Mouse (Mus musculus) neural tube, embryonic 12.5 days (tissue): ENCODE measurements around the gene Zrsr1. TPM values are rescaled to one million over a fixed set of nuclear protein-coding genes. Genes with fewer than 3 reads are reported as not detected.

Experiments used
- ATAC-seq: fragments of 200-750 bp; cut with Nextera tagmentation; 2 replicates; pipeline ENCODE4 v1.8.0; 2017; ENCODE audit warnings: low read depth, mild to moderate bottlenecking, moderate TSS enrichment, moderate library complexity; ENCODE audit not compliant: low FRiP score
- H3K27ac ChIP-seq: fragments of 300-500 bp; sonication (generic); 2 replicates; pipeline ENCODE4 v1.5.1; 2016
- H3K27me3 ChIP-seq: fragments of 300-500 bp; sonication (generic); replicated peaks from 2 replicates; pipeline ENCODE4 v1.6.1; 2016; ENCODE audit warnings: mild to moderate bottlenecking
- H3K36me3 ChIP-seq: fragments of 300-500 bp; sonication (generic); 2 replicates; pipeline ENCODE4 v1.6.1; 2016; ENCODE audit warnings: mild to moderate bottlenecking
- H3K4me1 ChIP-seq: fragments of 300-500 bp; sonication (generic); 2 replicates; pipeline ENCODE4 v1.6.1; 2016
- H3K4me2 ChIP-seq: fragments of 300-500 bp; sonication (generic); replicated peaks from 2 replicates; pipeline ENCODE4 v1.6.1; 2016; ENCODE audit warnings: mild to moderate bottlenecking
- H3K4me3 ChIP-seq: fragments of 300-500 bp; sonication (generic); 2 replicates; pipeline ENCODE4 v1.5.1; 2016
- H3K9ac ChIP-seq: fragments of 300-500 bp; sonication (generic); 2 replicates; pipeline ENCODE4 v1.6.1; 2016; ENCODE audit warnings: mild to moderate bottlenecking
- H3K9me3 ChIP-seq: fragments of 300-500 bp; sonication (generic); 2 replicates; pipeline ENCODE4 v1.6.1; 2016; ENCODE audit warnings: mild to moderate bottlenecking
- WGBS: fragments of 180-500 bp; shearing (Covaris S2); methylation state at CpG from one replicate; pipeline ENCODE4 v1.1.7; 2016; 5-methylcytosine and 5-hydroxymethylcytosine counted together
- polyA plus RNA-seq: library from polyadenylated mRNA; unstranded; fragments of >200 nt; fragmentation: Nextera tagmentation; extraction: Ambion mirVana; gene quantifications from 2 replicates; pipeline ENCODE4 v1.2.1, GENCODE M21; 2016

Zrsr1 gene
- polyA plus RNA-seq, 1 experiment from 2014 or later = 6.3 TPM

DNA sequence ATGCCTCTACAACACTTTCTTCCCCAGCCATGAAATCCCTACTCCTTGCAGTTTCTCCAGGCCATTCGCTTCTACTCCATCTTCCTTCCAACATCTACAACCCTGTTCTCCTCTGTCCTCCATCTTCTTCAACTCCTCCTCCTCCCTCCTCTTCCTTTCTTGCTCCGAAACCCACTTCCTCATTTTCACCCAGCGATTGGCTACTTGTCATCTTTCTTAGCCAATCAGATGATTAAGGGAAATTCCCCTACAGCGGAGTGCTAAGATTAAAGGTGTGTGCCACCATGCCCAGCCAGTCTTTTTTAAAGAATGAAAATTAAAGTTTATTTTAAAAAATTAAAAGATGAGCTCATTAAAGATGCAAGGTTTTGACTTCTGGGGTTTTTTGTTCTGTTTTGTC is 46.1 kb downstream of the Zrsr1 start:
- no peaks in the 10 kb centered on the region for H3K27me3 ChIP-seq
- no peak overlapping the region for H3K4me3 ChIP-seq
- no peaks in the 10 kb centered on the region for H3K36me3 ChIP-seq
- no peaks in the 10 kb centered on the region for H3K4me1 ChIP-seq
- no peak overlapping the region for H3K4me2 ChIP-seq
- no peak overlapping the region for H3K27ac ChIP-seq
- 0 out of 2 replicates have a peak, but pooled peaks cover 4% of the 10 kb centered on the region for H3K9me3 ChIP-seq
- no peak for ATAC-seq
- WGBS = 97% methylated on average over 4 of the region's 4 CpGs
- H3K9ac ChIP-seq = no peak overlapping the region

GRCm38 (mm10) chr11:23020116-23020770 is 48.4 kb downstream of the Zrsr1 start:
- Histone ChIP-seq H3K9ac (no peak overlapping the region), H3K4me1 (no peaks in the 10 kb centered on the region), H3K4me2 (no peak overlapping the region), H3K9me3 (0 out of 2 replicates have a peak, but pooled peaks cover 4% of the 10 kb centered on the region), H3K36me3 (no peaks in the 10 kb centered on the region), H3K27me3 (no peaks in the 10 kb centered on the region), H3K27ac (no peak overlapping the region), H3K4me3 (no peak overlapping the region)
- ATAC-seq = no peak
- WGBS = 74% methylated on average over 24 of the region's 24 CpGs

GRCm38 (mm10) chr11:23020841-23021240 is 49.0 kb downstream of the Zrsr1 start:
- WGBS = 92% methylated on average over 14 of the region's 14 CpGs
- no peak for ATAC-seq
- H3K27me3 ChIP-seq = no peaks in the 10 kb centered on the region
- H3K27ac ChIP-seq = no peak overlapping the region
- 0 out of 2 replicates have a peak, but pooled peaks cover 4% of the 10 kb centered on the region for H3K9me3 ChIP-seq
- no peak overlapping the region for H3K9ac ChIP-seq
- no peak overlapping the region for H3K4me3 ChIP-seq
- H3K36me3 ChIP-seq = no peaks in the 10 kb centered on the region
- no peaks in the 10 kb centered on the region for H3K4me1 ChIP-seq
- no peak overlapping the region for H3K4me2 ChIP-seq

DNA sequence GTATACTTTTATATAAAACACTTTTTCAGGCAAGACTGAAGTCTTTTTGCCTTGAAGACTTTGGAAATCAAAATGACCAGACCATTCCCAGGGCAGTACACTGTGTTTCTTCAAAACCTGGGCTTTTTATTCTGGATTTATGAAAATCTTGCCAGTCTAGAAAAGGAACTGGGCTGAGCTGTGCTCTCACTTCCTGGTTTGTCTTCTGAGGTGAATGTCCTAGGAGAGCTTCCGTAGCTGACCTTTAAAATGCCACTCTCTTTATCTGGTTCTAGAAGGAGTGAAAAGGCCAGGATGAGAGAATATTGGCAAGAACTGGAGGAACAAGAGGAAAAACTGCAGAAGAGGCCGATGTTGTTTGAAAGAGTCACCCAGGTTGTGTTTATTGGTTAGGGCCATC is 51.4 kb downstream of the Zrsr1 start:
- no peak for ATAC-seq
- Histone ChIP-seq H3K9ac (no peak overlapping the region), H3K9me3 (0 out of 2 replicates have a peak, but pooled peaks cover 4% of the 10 kb centered on the region), H3K27ac (no peak overlapping the region), H3K4me1 (no peaks in the 10 kb centered on the region), H3K4me3 (no peak overlapping the region), H3K27me3 (no peaks in the 10 kb centered on the region), H3K4me2 (no peak overlapping the region), H3K36me3 (no peaks in the 10 kb centered on the region)
- 90% methylated on average over 2 of the region's 2 CpGs for WGBS

- Histone ChIP-seq H3K4me1 (no peaks in the 10 kb centered on the region), H3K36me3 (no peaks in the 10 kb centered on the region), H3K9me3 (no peaks in the 10 kb centered on the region), H3K4me3 (no peak overlapping the region), H3K9ac (no peak overlapping the region), H3K4me2 (no peak overlapping the region), H3K27ac (no peak overlapping the region), H3K27me3 (no peaks in the 10 kb centered on the region)
- 83% methylated on average over 3 of the region's 3 CpGs for WGBS
- ATAC-seq = no peak
These were observed 52.4 kb downstream of the Zrsr1 start for GRCm38 (mm10) chr11:23024169-23024568.

Other genes starting within 250 kb of the Zrsr1 start
- 2.2 and 3.0 TPM in 2 replicates for gene B3gnt2, start 111.0 kb upstream of the Zrsr1 start, polyA plus RNA-seq
- 5.6 and 6.2 TPM in 2 replicates for gene Gm28048, start 10.1 kb downstream of the Zrsr1 start, polyA plus RNA-seq
- gene Commd1, start 10.4 kb downstream of the Zrsr1 start, polyA plus RNA-seq = 302 and 325 TPM in 2 replicates
- 346 and 347 TPM in 2 replicates for gene Cct4, start 18.5 kb downstream of the Zrsr1 start, polyA plus RNA-seq
- gene Fam161a, start 35.5 kb downstream of the Zrsr1 start, polyA plus RNA-seq = 3.3 and 4.8 TPM in 2 replicates